Mouse (Mus musculus): ENCODE data around the gene Fchsd2. TPM values are rescaled to one million over a fixed set of nuclear protein-coding genes. Genes with fewer than 3 reads are reported as not detected.
"Not testable (repeated sequence)": the region's sequence is repeated elsewhere in the genome, so short reads cannot be mapped to it uniquely, and the experiment has no call there.

Fchsd2 gene
- polyA plus RNA-seq, 1 experiment: 21.5 TPM

DNA sequence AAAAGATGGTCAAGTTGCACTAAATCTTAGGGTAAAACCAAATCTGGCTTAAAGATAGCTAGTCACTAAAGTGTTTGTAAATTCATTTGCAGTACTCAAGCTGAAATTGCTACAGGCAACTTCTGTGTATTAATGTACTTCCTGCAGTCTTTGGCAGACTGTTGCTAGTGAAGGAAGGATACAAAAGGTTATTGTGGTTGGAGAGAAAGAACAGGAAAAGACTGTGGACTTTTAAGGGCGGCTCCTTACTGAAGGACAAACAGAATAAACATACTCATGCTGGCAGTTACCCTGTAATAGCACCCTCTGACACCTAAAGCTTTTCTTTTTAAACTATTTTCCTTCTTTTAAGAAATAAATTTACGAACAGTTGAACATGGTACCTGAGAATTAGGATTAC is 50.2 kb downstream of the Fchsd2 start:
- 54% methylated on average over 2 of the region's 2 CpGs for WGBS
- Histone ChIP-seq H3K4me3 (ENCODE audit: extremely low read depth, insufficient read depth, insufficient read length) (no peak overlapping the region), H3K27ac (ENCODE audit: insufficient read depth, low read length) (no peak overlapping the region), H3K27me3 (ENCODE audit: control insufficient read depth, insufficient read depth, low read length) (no peaks in the 10 kb centered on the region), H3K4me1 (ENCODE audit: control insufficient read depth, insufficient read depth, insufficient read length) (0 out of 2 replicates have a peak, but pooled peaks cover 2% of the 10 kb centered on the region), H3K36me3 (ENCODE audit: control insufficient read depth, insufficient read depth, low read length) (peaks cover 6% of the 10 kb centered on the region; the same call in 1 of the 2 replicates)
- TF ChIP-seq POLR2A (IDR thresholded peaks at IDR 0.05; ENCODE audit: low read depth, low read length) (no peak), CTCF (IDR thresholded peaks at IDR 0.05; ENCODE audit: extremely low read depth, insufficient read depth, insufficient read length, insufficient replicate concordance) (no peak)
- no peak for DNase-seq (ENCODE audit: low read depth in 1 of 2, low spot score in 2 of 2)

DNA sequence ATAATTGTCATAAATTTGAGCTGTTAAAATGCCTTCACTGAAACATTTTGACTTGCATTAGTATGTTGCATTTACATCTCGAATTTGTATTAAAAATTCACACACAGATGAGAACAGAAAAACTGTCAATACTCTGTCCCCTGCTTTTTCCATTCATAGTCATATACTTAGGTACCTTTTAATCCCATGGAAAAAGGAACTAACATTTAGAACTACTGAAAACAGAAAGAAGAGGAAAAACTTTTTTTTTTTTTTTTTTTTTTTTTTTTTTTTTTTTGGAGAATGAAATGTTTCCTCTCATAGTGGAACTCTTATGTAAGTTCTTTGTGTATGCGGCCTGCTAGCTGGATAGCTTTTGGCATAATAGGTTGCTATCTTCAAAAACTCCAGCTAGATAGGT is 51.6 kb downstream of the Fchsd2 start:
- TF ChIP-seq CTCF (IDR thresholded peaks at IDR 0.05; ENCODE audit: extremely low read depth, insufficient read depth, insufficient read length, insufficient replicate concordance) (no peak), POLR2A (IDR thresholded peaks at IDR 0.05; ENCODE audit: low read depth, low read length) (no peak)
- Histone ChIP-seq H3K4me3 (ENCODE audit: extremely low read depth, insufficient read depth, insufficient read length) (no peak overlapping the region), H3K27ac (ENCODE audit: insufficient read depth, low read length) (no peak overlapping the region), H3K27me3 (ENCODE audit: control insufficient read depth, insufficient read depth, low read length) (no peaks in the 10 kb centered on the region), H3K4me1 (ENCODE audit: control insufficient read depth, insufficient read depth, insufficient read length) (0 out of 2 replicates have a peak, but pooled peaks cover 2% of the 10 kb centered on the region), H3K36me3 (ENCODE audit: control insufficient read depth, insufficient read depth, low read length) (peaks cover 6% of the 10 kb centered on the region; the same call in 1 of the 2 replicates)
- no peak for DNase-seq (ENCODE audit: low read depth in 1 of 2, low spot score in 2 of 2)
- 53% methylated on average over 2 of the region's 2 CpGs for WGBS

DNA sequence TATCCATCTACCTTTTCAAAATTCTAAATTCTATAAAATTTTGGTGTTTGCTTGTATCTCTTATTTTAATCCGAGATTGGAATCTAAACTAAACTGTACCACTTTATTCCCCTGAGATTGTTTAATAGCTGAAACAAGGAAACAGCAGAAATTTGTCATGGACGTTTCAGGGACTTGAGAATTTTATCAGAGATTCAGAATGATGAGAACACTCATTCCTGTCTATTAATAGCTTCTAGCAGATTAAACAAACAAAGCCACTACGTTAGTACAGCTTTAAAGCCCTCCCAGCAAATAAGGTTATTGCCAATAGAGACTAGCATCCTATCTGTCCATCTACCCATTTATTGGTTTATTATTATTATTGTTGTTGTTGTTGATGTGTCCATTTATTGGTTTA is 56.4 kb downstream of the Fchsd2 start:
- no peak for DNase-seq (ENCODE audit: low read depth in 1 of 2, low spot score in 2 of 2)
- Histone ChIP-seq H3K4me3 (ENCODE audit: extremely low read depth, insufficient read depth, insufficient read length) (no peak overlapping the region), H3K27me3 (ENCODE audit: control insufficient read depth, insufficient read depth, low read length) (no peaks in the 10 kb centered on the region), H3K27ac (ENCODE audit: insufficient read depth, low read length) (no peak overlapping the region), H3K4me1 (ENCODE audit: control insufficient read depth, insufficient read depth, insufficient read length) (0 out of 2 replicates have a peak, but pooled peaks cover 2% of the 10 kb centered on the region), H3K36me3 (ENCODE audit: control insufficient read depth, insufficient read depth, low read length) (peaks cover 5% of the 10 kb centered on the region)
- 79% methylated on average over 3 of the region's 3 CpGs for WGBS
- TF ChIP-seq POLR2A (IDR thresholded peaks at IDR 0.05; ENCODE audit: low read depth, low read length): no peak
- TF ChIP-seq CTCF (IDR thresholded peaks at IDR 0.05; ENCODE audit: extremely low read depth, insufficient read depth, insufficient read length, insufficient replicate concordance): no peak

DNA sequence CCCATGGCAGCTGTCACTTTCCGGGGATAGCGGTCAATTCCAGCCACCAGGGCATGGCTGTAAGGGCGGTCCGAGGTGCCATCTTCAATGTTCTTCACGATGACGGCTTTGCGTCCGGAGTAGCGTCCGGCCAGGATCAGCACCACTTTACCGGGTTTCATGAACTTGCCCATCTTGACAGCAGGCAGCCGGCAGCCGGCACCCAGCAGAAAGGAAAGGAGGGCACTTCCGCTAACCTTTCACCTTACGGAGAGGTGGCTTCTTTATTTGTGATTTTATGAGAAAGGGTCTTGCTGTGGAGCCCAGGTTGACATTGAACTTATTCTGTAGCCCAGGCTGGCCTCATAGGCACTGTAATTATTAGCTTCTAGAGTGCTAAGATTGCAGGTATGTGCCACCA is 62.2 kb downstream of the Fchsd2 start:
- not testable (repeated sequence) for DNase-seq (ENCODE audit: low read depth in 1 of 2, low spot score in 2 of 2); H3K27ac ChIP-seq (ENCODE audit: insufficient read depth, low read length); H3K4me3 ChIP-seq (ENCODE audit: extremely low read depth, insufficient read depth, insufficient read length); H3K36me3 ChIP-seq (ENCODE audit: control insufficient read depth, insufficient read depth, low read length); H3K4me1 ChIP-seq (ENCODE audit: control insufficient read depth, insufficient read depth, insufficient read length); H3K27me3 ChIP-seq (ENCODE audit: control insufficient read depth, insufficient read depth, low read length)
- WGBS: 93% methylated on average over 15 of the region's 15 CpGs

GRCm38 (mm10) chr7:101155284-101155683 is 62.6 kb downstream of the Fchsd2 start:
- Histone ChIP-seq H3K27ac (ENCODE audit: insufficient read depth, low read length) (no peak overlapping the region), H3K4me1 (ENCODE audit: control insufficient read depth, insufficient read depth, insufficient read length) (peaks cover 4% of the 10 kb centered on the region; the same call in 1 of the 2 replicates), H3K27me3 (ENCODE audit: control insufficient read depth, insufficient read depth, low read length) (no peaks in the 10 kb centered on the region), H3K4me3 (ENCODE audit: extremely low read depth, insufficient read depth, insufficient read length) (no peak overlapping the region), H3K36me3 (ENCODE audit: control insufficient read depth, insufficient read depth, low read length) (peaks cover 3% of the 10 kb centered on the region; the same call in 1 of the 2 replicates)
- WGBS: 95% methylated on average over 3 of the region's 3 CpGs
- no peak for DNase-seq (ENCODE audit: low read depth in 1 of 2, low spot score in 2 of 2)
- TF ChIP-seq POLR2A (IDR thresholded peaks at IDR 0.05; ENCODE audit: low read depth, low read length) (no peak), CTCF (IDR thresholded peaks at IDR 0.05; ENCODE audit: extremely low read depth, insufficient read depth, insufficient read length, insufficient replicate concordance) (no peak)

DNA sequence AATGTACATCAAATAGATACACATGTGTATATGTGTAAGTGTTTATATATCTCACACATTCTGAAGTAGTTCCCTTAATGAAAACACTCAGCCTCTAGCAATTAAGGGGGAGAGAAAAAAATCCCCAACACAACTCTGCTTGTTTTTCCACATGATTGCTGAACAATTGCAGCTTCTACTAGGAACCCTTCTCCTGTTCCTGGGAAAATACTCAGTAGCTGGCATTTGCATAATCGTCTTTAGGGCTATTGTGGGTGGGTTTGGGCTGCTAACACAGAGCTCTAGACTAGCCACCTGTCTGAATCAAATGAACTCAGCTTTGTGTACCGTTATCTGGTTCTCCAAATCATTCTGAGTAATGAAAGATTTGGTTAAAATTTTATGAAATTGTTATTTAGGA is 67.6 kb downstream of the Fchsd2 start:
- no peak overlapping the region for H3K4me3 ChIP-seq (ENCODE audit: extremely low read depth, insufficient read depth, insufficient read length)
- DNase-seq (ENCODE audit: low read depth in 1 of 2, low spot score in 2 of 2): no peak
- H3K27me3 ChIP-seq (ENCODE audit: control insufficient read depth, insufficient read depth, low read length): no peaks in the 10 kb centered on the region
- H3K36me3 ChIP-seq (ENCODE audit: control insufficient read depth, insufficient read depth, low read length): peaks cover 3% of the 10 kb centered on the region
- TF ChIP-seq CTCF (IDR thresholded peaks at IDR 0.05; ENCODE audit: extremely low read depth, insufficient read depth, insufficient read length, insufficient replicate concordance) (no peak), POLR2A (IDR thresholded peaks at IDR 0.05; ENCODE audit: low read depth, low read length) (no peak)
- no peak overlapping the region for H3K27ac ChIP-seq (ENCODE audit: insufficient read depth, low read length)
- H3K4me1 ChIP-seq (ENCODE audit: control insufficient read depth, insufficient read depth, insufficient read length): peaks cover 2% of the 10 kb centered on the region; the same call in 1 of the 2 replicates
- WGBS: 73% methylated on average over 2 of the region's 2 CpGs

- no peak overlapping the region for H3K27ac ChIP-seq (ENCODE audit: insufficient read depth, low read length)
- no peaks in the 10 kb centered on the region for H3K27me3 ChIP-seq (ENCODE audit: control insufficient read depth, insufficient read depth, low read length)
- TF ChIP-seq POLR2A (IDR thresholded peaks at IDR 0.05; ENCODE audit: low read depth, low read length) (no peak), CTCF (IDR thresholded peaks at IDR 0.05; ENCODE audit: extremely low read depth, insufficient read depth, insufficient read length, insufficient replicate concordance) (no peak)
- DNase-seq (ENCODE audit: low read depth in 1 of 2, low spot score in 2 of 2): no peak
- no peak overlapping the region for H3K4me3 ChIP-seq (ENCODE audit: extremely low read depth, insufficient read depth, insufficient read length)
- peaks cover 4% of the 10 kb centered on the region for H3K36me3 ChIP-seq (ENCODE audit: control insufficient read depth, insufficient read depth, low read length)
- H3K4me1 ChIP-seq (ENCODE audit: control insufficient read depth, insufficient read depth, insufficient read length): peaks cover 5% of the 10 kb centered on the region; the same call in 1 of the 2 replicates
- 94% methylated on average over 1 of the region's 1 CpGs for WGBS
These were observed 70.1 kb downstream of the Fchsd2 start for GRCm38 (mm10) chr7:101162781-101163180.
